Mouse (Mus musculus): ENCODE data around the gene Eloa. TPM values are rescaled to one million over a fixed set of nuclear protein-coding genes. Genes with fewer than 3 reads are reported as not detected.
A peak's percentile ranks its signal among the peaks of the same experiment; 100 is the strongest.
"Not testable (repeated sequence)": the region's sequence is repeated elsewhere in the genome, so short reads cannot be mapped to it uniquely, and the experiment has no call there.

Gene Eloa
- 12.0 and 14.1 TPM in 2 replicates for polyA plus RNA-seq (2012; rRNA removed)

DNA sequence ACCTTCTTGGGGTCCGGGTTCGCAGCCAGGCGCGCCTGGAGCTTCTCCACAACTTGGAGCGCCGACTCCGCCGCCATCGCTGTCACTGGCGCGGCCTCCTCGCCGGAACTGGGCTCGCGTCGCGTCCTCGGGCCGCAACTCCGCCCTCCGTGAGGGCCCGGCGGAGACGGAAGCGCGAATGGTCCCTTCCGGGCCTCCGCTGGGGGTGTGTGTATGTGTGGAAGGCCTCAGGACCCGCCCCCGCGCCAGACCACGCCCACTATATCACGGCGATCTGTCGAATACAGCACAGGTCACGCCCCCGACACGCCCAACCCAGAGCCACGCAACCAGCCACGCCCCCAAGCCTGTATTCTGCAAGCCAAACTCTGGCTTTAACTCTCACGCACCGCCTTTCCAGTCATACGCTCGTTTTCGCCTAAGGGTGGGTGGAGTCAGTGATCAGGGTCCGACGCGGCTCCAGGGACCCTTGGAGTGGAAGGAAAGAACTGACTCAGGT lies at the start of gene Eloa:
Gene Eloa, minus strand, starts transcription at position 215 of the 499 bp plus-strand sequence.
- Histone ChIP-seq H3K27me3 (ENCODE audit: control insufficient read depth, insufficient read depth, low read length) (no peaks in the 10 kb centered on the region), H3K4me3 (ENCODE audit: control insufficient read depth, low read depth, low read length) (peak within 1 kb of the TSS; percentile 97), H3K36me3 (ENCODE audit: control insufficient read depth, insufficient read depth, low read length) (no peaks in the 10 kb centered on the region), H3K27ac (ENCODE audit: control insufficient read depth, insufficient read depth, low read depth, low read length) (peak within 1 kb of the TSS; percentile 85), H3K4me1 (ENCODE audit: control insufficient read depth, insufficient read depth, low read length) (peaks cover 9% of the 10 kb centered on the region)
- no peak for TF ChIP-seq CTCF (IDR thresholded peaks at IDR 0.05; ENCODE audit: control insufficient read depth, insufficient read depth, insufficient replicate concordance, low read depth, low read length)
- TF ChIP-seq POLR2A (IDR thresholded peaks at IDR 0.05; ENCODE audit: control insufficient read depth, low read depth, low read length), result peak; percentile 75

DNA sequence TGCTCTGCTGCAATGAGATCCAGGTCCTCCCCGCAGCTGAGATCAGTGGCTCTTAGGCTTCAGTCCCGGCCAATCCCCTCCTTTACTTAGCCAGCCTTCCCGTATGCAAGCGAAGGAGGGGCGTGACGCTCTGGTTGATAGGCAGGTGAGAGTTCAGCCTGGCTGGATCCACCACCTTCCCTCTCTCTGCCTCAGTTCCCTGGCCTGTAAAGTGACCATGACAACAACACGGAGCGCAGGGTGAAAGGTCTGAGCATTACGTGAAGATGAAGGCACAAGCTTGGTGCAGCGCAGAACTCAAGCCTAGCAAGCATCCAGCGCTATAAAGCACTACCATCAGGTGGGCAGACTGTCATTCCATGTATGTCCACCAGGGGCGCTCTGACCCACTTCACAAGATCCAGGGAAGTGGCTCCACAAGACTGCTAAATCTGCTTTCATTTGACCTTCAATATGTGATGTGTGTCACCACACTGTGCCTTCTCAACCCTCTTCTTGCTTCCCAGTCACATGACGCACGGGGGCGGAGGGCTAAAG lies 49.7 kb upstream of the Eloa start:
- no peak overlapping the region for H3K27ac ChIP-seq (ENCODE audit: control insufficient read depth, insufficient read depth, low read depth, low read length)
- peaks cover 9% of the 10 kb centered on the region for H3K4me1 ChIP-seq (ENCODE audit: control insufficient read depth, insufficient read depth, low read length)
- H3K4me3 ChIP-seq (ENCODE audit: control insufficient read depth, low read depth, low read length), result peak overlapping the region; percentile 57
- no peaks in the 10 kb centered on the region for H3K27me3 ChIP-seq (ENCODE audit: control insufficient read depth, insufficient read depth, low read length)
- no peaks in the 10 kb centered on the region for H3K36me3 ChIP-seq (ENCODE audit: control insufficient read depth, insufficient read depth, low read length)
- no peak for TF ChIP-seq POLR2A (IDR thresholded peaks at IDR 0.05; ENCODE audit: control insufficient read depth, low read depth, low read length)
- TF ChIP-seq CTCF (IDR thresholded peaks at IDR 0.05; ENCODE audit: control insufficient read depth, insufficient read depth, insufficient replicate concordance, low read depth, low read length), result peak; percentile 99

DNA sequence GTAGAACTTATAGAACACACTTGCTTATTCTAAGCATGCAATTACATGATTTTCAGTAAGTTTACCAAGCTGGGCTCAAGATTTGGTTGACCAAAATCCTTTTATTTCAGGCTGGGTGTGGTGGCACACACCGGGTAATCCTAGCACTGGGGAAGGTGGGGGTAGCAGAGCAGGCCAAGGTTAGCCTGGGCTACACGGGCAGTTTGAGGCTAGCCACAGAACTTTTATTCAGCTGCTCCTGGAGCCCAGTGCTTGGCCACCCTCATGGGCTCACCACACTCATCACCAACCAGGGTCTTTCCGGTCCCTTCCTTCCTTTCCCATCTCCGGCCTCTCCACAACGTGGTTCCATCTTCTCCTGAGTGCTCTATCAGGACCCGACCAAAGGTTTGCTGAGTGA lies 49.0 kb upstream of the Eloa start:
- TF ChIP-seq POLR2A (IDR thresholded peaks at IDR 0.05; ENCODE audit: control insufficient read depth, low read depth, low read length) (no peak), CTCF (IDR thresholded peaks at IDR 0.05; ENCODE audit: control insufficient read depth, insufficient read depth, insufficient replicate concordance, low read depth, low read length) (no peak)
- Histone ChIP-seq H3K4me3 (ENCODE audit: control insufficient read depth, low read depth, low read length) (no peak overlapping the region), H3K27me3 (ENCODE audit: control insufficient read depth, insufficient read depth, low read length) (no peaks in the 10 kb centered on the region), H3K27ac (ENCODE audit: control insufficient read depth, insufficient read depth, low read depth, low read length) (no peak overlapping the region), H3K4me1 (ENCODE audit: control insufficient read depth, insufficient read depth, low read length) (peaks cover 9% of the 10 kb centered on the region), H3K36me3 (ENCODE audit: control insufficient read depth, insufficient read depth, low read length) (no peaks in the 10 kb centered on the region)

DNA sequence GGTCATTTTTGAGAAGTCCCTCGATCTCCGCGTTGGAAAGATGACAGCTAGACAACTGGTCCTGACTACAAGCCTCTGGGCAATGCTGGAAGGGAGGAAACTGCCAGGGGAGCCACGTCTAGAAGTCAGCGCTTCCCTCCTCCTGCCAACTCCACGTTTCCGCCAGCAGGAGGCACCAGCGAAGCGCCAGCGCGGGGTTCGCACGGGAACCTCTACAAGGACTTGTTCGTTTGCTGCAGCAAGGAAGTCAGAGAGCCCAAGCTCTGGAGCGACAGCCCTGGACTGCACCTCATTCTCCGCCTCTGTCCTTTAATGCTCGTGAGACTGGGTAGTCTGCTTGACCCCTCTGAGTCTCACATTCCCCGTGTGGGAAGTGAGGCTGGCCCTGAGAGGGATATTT lies 48.4 kb upstream of the Eloa start:
- H3K4me1 ChIP-seq (ENCODE audit: control insufficient read depth, insufficient read depth, low read length), result peaks cover 9% of the 10 kb centered on the region
- H3K27me3 ChIP-seq (ENCODE audit: control insufficient read depth, insufficient read depth, low read length), result no peaks in the 10 kb centered on the region
- TF ChIP-seq CTCF (IDR thresholded peaks at IDR 0.05; ENCODE audit: control insufficient read depth, insufficient read depth, insufficient replicate concordance, low read depth, low read length) (peak; percentile 78; the same call in 1 of the 2 replicates), POLR2A (IDR thresholded peaks at IDR 0.05; ENCODE audit: control insufficient read depth, low read depth, low read length) (no peak)
- H3K27ac ChIP-seq (ENCODE audit: control insufficient read depth, insufficient read depth, low read depth, low read length), result no peak overlapping the region
- no peaks in the 10 kb centered on the region for H3K36me3 ChIP-seq (ENCODE audit: control insufficient read depth, insufficient read depth, low read length)
- H3K4me3 ChIP-seq (ENCODE audit: control insufficient read depth, low read depth, low read length), result no peak overlapping the region

DNA sequence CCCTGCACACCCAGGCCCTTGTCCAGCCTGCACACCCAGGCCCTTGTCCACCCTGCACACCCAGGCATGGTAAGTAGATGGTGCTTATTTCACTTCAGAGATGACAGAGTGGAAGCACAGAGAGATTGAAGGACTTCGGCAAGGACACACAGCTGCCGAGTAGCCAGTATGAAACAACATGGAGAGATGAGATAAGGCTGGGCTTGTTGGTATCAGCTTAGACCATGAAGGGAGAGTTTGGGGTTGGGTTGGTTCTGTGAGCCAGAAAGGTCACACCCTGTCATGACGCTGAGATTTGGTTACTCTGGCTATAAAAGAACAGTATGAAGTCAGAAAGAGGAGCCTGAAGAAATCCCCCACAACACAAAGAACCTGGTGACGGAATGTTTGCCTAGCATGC lies 47.8 kb upstream of the Eloa start:
- Histone ChIP-seq H3K27me3 (ENCODE audit: control insufficient read depth, insufficient read depth, low read length) (no peaks in the 10 kb centered on the region), H3K27ac (ENCODE audit: control insufficient read depth, insufficient read depth, low read depth, low read length) (peak overlapping the region; percentile 63)
- TF ChIP-seq POLR2A (IDR thresholded peaks at IDR 0.05; ENCODE audit: control insufficient read depth, low read depth, low read length), result no peak
- no peak for TF ChIP-seq CTCF (IDR thresholded peaks at IDR 0.05; ENCODE audit: control insufficient read depth, insufficient read depth, insufficient replicate concordance, low read depth, low read length)

DNA sequence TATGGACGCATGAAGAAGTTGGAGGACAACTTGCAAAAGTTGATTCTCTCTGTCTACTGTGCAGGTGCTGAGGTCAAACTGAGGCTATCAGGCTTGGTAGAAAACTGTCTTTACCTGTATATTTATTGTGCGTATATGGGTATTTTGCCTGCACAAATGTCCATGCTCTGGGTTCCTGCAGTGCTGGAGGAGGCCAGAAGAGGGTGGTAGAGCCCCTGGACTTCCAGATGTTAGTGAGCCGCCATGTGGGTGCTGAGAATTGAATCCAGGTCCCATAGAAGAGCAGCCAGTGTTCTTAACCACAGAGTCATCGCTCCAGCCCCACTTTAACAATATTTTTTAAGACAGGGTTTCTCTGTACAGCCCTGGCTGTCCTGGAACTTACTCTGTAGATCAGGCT lies 41.6 kb upstream of the Eloa start:
- no peak overlapping the region for H3K27ac ChIP-seq (ENCODE audit: control insufficient read depth, insufficient read depth, low read depth, low read length)
- H3K36me3 ChIP-seq (ENCODE audit: control insufficient read depth, insufficient read depth, low read length), result no peaks in the 10 kb centered on the region
- TF ChIP-seq CTCF (IDR thresholded peaks at IDR 0.05; ENCODE audit: control insufficient read depth, insufficient read depth, insufficient replicate concordance, low read depth, low read length) (no peak), POLR2A (IDR thresholded peaks at IDR 0.05; ENCODE audit: control insufficient read depth, low read depth, low read length) (no peak)
- no peaks in the 10 kb centered on the region for H3K4me1 ChIP-seq (ENCODE audit: control insufficient read depth, insufficient read depth, low read length)
- H3K27me3 ChIP-seq (ENCODE audit: control insufficient read depth, insufficient read depth, low read length), result no peaks in the 10 kb centered on the region
- H3K4me3 ChIP-seq (ENCODE audit: control insufficient read depth, low read depth, low read length), result no peak overlapping the region

More for the DNA sequence above, 47.8 kb upstream of the Eloa start:
- Histone ChIP-seq H3K4me1 (ENCODE audit: control insufficient read depth, insufficient read depth, low read length) (peaks cover 9% of the 10 kb centered on the region), H3K4me3 (ENCODE audit: control insufficient read depth, low read depth, low read length) (no peak overlapping the region), H3K36me3 (ENCODE audit: control insufficient read depth, insufficient read depth, low read length) (no peaks in the 10 kb centered on the region)

DNA sequence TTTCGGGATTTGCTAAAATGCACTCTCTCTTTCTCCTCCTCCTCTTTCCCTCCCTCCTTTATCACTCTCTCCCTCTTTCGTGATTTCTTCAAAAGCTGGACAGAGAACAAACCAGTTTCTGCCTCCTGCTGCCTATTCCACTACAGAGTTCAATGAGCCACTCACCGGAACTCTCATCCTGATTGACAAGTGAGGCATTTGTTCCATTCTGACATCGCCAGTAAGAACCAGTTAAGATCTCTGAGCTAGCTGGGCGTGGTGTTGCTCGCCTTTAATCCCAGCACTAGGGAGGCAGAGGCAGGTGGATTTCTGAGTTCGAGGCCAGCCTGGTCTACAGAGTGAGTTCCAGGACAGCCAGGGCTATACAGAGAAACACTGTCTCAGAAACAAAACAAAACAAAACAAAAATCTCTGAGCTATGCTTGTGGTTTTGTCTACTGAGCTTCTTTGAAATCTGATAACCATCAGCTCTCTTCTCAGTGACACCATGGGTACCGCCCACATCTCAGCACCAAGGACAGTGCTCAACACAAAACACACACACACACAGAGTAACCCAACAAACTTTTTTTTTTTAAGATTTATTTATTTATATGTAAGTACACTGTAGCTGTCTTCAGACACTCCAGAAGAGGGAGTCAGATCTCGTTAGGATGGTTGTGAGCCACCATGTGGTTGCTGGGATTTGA lies 38.4 kb upstream of the Eloa start:
- H3K27ac ChIP-seq (ENCODE audit: control insufficient read depth, insufficient read depth, low read depth, low read length); H3K4me3 ChIP-seq (ENCODE audit: control insufficient read depth, low read depth, low read length); H3K4me1 ChIP-seq (ENCODE audit: control insufficient read depth, insufficient read depth, low read length); H3K27me3 ChIP-seq (ENCODE audit: control insufficient read depth, insufficient read depth, low read length); H3K36me3 ChIP-seq (ENCODE audit: control insufficient read depth, insufficient read depth, low read length): not testable (repeated sequence)
